Mouse (Mus musculus): ENCODE results near the gene Hrk.

DNA sequence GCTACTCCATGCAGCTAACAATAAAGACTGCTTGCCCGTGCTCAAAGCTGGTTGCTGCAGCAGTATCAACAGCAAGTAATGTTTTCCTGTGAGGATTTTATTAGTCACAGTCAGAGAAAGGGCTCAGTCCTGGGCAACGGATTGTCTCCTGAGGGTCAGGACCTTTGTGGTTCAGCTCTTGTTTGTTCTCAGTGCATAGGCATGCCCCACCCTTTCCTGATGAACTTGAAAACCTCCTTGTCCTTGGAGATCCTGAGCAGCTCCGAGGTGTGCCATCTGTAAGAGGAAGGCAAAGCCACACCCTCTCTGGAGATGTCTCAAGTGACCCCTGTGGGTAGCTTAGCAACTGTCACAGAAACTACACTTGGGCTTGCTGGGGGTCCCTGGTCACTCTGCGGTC, 3.8 kb upstream of the Hrk start:
- TF ChIP-seq EP300 (IDR thresholded peaks at IDR 0.05; ENCODE audit: low read depth) (no peak), CTCF (IDR thresholded peaks at IDR 0.05; ENCODE audit: low read depth) (no peak)
